Mouse (Mus musculus) bone marrow macrophage, adult 2 months (primary cell): Measurements from ENCODE around the gene Atpaf1. TPM values are rescaled to one million over a fixed set of nuclear protein-coding genes. Genes with fewer than 3 reads are reported as not detected.

Experiments used
- H3K27ac ChIP-seq: 2 replicates; pipeline ENCODE4 v1.5.1; 2012; ENCODE audit warnings: low read depth, low read length; ENCODE audit not compliant: insufficient read depth
- H3K4me1 ChIP-seq: 2 replicates; pipeline ENCODE4 v1.6.1; 2012; ENCODE audit warnings: low read length; ENCODE audit not compliant: control insufficient read depth, insufficient read depth
- H3K4me3 ChIP-seq: 2 replicates; pipeline ENCODE4 v1.5.1; 2012; ENCODE audit warnings: mild to moderate bottlenecking, low read length, moderate library complexity; ENCODE audit not compliant: insufficient read depth
- CTCF ChIP-seq: IDR thresholded peaks from 2 replicates; pipeline ENCODE4 v1.5.1; 2012; ENCODE audit warnings: low read depth, mild to moderate bottlenecking, low read length, moderate library complexity
- POLR2A ChIP-seq: IDR thresholded peaks from 2 replicates; pipeline ENCODE4 v1.6.1; 2012; ENCODE audit warnings: mild to moderate bottlenecking, low read depth, low read length, borderline replicate concordance
- polyA plus RNA-seq: library from polyadenylated mRNA; stranded (reverse); fragments of >200 nt; gene quantifications from 2 replicates; pipeline ENCODE4 v1.2.4, GENCODE M21; 2012; ENCODE audit not compliant: missing spikeins, insufficient read depth, insufficient read length

Gene Atpaf1
- polyA plus RNA-seq, 1 experiment, result 15.4 TPM

GRCm38 (mm10) chr4:115761206-115761605 is 23.4 kb upstream of the Atpaf1 start:
- TF ChIP-seq CTCF (no peak), POLR2A (no peak)
- Histone ChIP-seq H3K27ac (no peak overlapping the region), H3K4me1 (no peaks in the 10 kb centered on the region; the same call in 1 of the 2 replicates), H3K4me3 (no peak overlapping the region)

- no peak overlapping the region for H3K4me3 ChIP-seq
- H3K4me1 ChIP-seq, result no peaks in the 10 kb centered on the region
- no peak overlapping the region for H3K27ac ChIP-seq
- TF ChIP-seq POLR2A, result no peak
Observed at GRCm38 (mm10) chr4:115764581-115764980, 20.0 kb upstream of the Atpaf1 start.

DNA sequence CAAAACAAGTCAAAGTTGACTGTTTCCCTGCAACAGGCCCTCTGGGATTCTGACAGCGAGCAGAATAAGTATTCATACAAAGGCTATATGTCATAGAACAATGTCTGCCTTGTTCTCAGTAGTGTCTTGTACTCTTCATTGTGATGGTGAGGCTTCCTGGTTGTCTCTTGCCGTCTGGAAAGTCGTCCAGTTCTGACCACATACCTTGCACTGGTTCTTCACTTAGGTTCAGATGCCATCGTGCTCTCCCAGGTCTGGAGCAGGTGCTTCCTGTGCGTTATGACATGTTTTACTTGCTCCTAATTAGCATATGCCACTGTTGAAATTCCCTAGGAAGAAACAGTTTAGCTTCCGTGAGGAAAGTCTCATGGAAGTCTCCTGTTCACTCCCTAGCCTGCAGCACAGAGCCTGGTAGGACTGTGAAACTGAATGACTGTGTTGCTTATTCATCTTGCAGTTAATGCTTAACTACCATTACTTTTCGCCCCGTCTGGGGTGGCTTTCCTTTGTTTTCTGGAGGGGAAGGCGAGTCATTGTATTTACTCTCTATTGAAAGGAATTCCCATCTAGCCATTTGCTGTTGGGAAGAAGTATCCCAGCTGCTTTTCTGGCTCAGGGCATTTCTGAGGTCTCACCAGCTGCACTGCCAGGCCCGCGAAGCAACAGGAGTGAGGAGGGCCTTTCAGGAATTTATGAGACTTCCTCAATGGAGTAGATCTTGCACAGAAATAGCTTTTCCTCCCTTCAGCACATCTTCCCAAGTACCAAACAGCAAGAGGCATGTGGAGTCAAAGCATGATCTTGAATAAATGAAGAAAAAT is 16.8 kb upstream of the Atpaf1 start:
- Histone ChIP-seq H3K4me1 (no peaks in the 10 kb centered on the region), H3K27ac (no peak overlapping the region), H3K4me3 (no peak overlapping the region)
- TF ChIP-seq CTCF (no peak), POLR2A (no peak)

DNA sequence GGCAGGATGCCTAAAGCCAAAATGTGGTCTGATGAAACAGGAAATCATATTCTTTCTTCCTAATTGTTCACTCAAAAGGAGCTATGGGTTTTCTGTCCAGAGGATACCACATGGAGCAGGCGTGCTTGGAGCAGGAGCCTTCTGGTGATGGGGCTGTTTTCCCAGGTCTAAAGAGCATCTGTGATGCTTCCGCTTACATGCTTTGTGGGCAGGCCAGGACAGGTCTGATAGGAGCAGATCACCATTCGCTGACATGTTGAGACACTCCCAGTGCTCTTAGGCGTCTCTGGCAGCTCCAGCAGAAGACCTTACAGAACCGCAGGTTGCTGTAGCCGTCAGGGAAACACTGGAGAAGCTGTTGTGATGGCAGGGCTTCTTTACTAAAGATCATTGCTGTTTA is 9.6 kb upstream of the Atpaf1 start:
- Histone ChIP-seq H3K27ac (no peak overlapping the region), H3K4me1 (peaks cover 8% of the 10 kb centered on the region), H3K4me3 (no peak overlapping the region)
- TF ChIP-seq POLR2A (no peak), CTCF (no peak)

DNA sequence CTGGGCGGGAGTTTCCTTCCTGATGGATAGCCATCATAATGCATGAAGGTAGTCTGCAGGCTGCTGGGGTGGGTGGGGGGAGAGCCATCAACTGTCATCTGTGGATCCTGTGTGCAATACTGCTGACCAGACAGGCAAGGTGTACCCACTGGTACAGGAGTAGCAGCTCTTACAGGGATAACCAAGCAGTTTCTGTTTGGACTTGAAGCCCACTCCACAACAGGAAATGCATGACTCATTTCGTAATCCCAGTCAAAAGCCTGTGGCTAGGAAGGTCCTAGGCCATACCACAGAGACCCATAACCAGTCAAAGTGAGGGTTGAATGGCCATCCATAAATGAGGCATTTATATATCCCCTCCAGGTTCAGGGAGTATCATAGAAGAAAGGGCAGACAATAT is 7.0 kb upstream of the Atpaf1 start:
- Histone ChIP-seq H3K4me3 (no peak overlapping the region), H3K27ac (no peak overlapping the region), H3K4me1 (peaks cover 8% of the 10 kb centered on the region)
- TF ChIP-seq CTCF (no peak), POLR2A (no peak)

GRCm38 (mm10) chr4:115780269-115780668 is 4.3 kb upstream of the Atpaf1 start:
- TF ChIP-seq POLR2A (no peak), CTCF (no peak)
- H3K4me1 ChIP-seq, result peaks cover 12% of the 10 kb centered on the region
- H3K4me3 ChIP-seq, result no peak overlapping the region
- no peak overlapping the region for H3K27ac ChIP-seq

DNA sequence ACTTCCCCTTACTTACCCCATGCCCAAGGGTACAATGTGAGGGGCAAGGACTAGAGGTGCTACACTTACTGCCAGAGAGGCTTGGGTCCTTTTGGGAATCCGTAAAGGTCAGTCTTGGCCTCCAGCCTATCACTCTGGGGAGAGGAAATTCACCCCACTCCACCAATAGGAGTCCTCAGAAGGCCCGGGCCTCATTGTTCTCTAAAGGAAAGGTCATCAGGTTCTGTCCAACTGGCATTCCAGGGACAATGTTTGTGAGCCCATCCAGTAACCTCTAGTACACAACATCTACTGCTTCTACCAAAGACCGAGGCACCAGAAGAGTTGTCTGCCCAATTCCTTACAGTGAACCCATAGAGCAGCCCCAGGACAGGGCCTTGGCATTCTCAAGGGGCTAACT is 3.7 kb upstream of the Atpaf1 start, which contains the start of gene Tex38:
Tex38 (minus strand) TSS at position 101 of the 400 bp plus-strand sequence.
- H3K27ac ChIP-seq, result no peak within 1 kb of the TSS
- TF ChIP-seq POLR2A (no peak), CTCF (no peak)
- H3K4me3 ChIP-seq, result no peak within 1 kb of the TSS
- peaks cover 16% of the 10 kb centered on the region for H3K4me1 ChIP-seq

- Histone ChIP-seq H3K4me1 (peaks cover 17% of the 10 kb centered on the region), H3K4me3 (no peak overlapping the region), H3K27ac (no peak overlapping the region)
- no peak for TF ChIP-seq POLR2A
Observed at GRCm38 (mm10) chr4:115782026-115782805, 2.4 kb upstream of the Atpaf1 start.

- Histone ChIP-seq H3K27ac (no peak overlapping the region), H3K4me3 (peak overlapping the region; percentile 85), H3K4me1 (peaks cover 9% of the 10 kb centered on the region)
- TF ChIP-seq CTCF (no peak), POLR2A (no peak)
Observed at GRCm38 (mm10) chr4:115785511-115786034, 961 bp downstream of the Atpaf1 start.

DNA sequence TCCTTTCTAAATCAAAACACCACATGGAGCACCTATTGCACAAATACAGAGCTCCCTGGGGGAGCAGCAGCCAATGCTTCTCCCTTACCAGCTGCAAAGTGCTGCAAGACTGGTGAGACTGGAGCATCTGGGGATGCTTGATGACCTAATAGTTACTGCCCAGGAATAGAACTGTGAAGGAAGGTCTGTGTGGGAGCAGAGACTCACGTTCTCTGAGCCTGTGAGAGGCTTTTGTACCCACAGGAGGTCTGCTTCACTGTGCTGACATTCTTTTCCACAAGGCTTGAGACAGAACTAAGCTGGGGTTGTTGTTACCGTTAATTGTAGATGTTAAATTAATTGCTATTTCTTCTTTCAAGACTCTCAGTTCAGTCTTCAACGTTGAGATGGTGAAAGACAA is 6.3 kb downstream of the Atpaf1 start:
- Histone ChIP-seq H3K27ac (no peak overlapping the region), H3K4me3 (no peak overlapping the region)
- TF ChIP-seq POLR2A (no peak), CTCF (no peak)

More for the DNA sequence above, 6.3 kb downstream of the Atpaf1 start:
- H3K4me1 ChIP-seq, result peaks cover under 1% of the 10 kb centered on the region; the same call in 1 of the 2 replicates
